Mouse (Mus musculus): ENCODE data around the gene Sit1.

Sit1 gene

GRCm38 (mm10) chr4:43483535-43484091 lies at the start of gene Sit1:
Gene Sit1 (minus strand): TSS chr4:43483734.
- DNase-seq (ENCODE audit: low spot score): no peak

- DNase-seq (ENCODE audit: low spot score): no peak
Observed at GRCm38 (mm10) chr4:43533270-43533669, 49.7 kb upstream of the Sit1 start.

GRCm38 (mm10) chr4:43530581-43530980 lies 47.0 kb upstream of the Sit1 start:
- DNase-seq (ENCODE audit: low spot score): peak; percentile 84

- DNase-seq (ENCODE audit: low spot score): no peak
Observed at GRCm38 (mm10) chr4:43530081-43530501, 46.6 kb upstream of the Sit1 start.

GRCm38 (mm10) chr4:43528487-43528886 lies 45.0 kb upstream of the Sit1 start:
- no peak for DNase-seq (ENCODE audit: low spot score)

- no peak for DNase-seq (ENCODE audit: low spot score)
Observed at GRCm38 (mm10) chr4:43527880-43528279, 44.3 kb upstream of the Sit1 start.

GRCm38 (mm10) chr4:43519956-43520355 lies 36.4 kb upstream of the Sit1 start:
- DNase-seq (ENCODE audit: low spot score): peak; percentile 89

- DNase-seq (ENCODE audit: low spot score): peak; percentile 68
Observed at GRCm38 (mm10) chr4:43519551-43519950, 36.0 kb upstream of the Sit1 start.

GRCm38 (mm10) chr4:43515764-43516708 lies 32.5 kb upstream of the Sit1 start:
- no peak for DNase-seq (ENCODE audit: low spot score)

GRCm38 (mm10) chr4:43513791-43514190 lies 30.3 kb upstream of the Sit1 start:
- no peak for DNase-seq (ENCODE audit: low spot score)

GRCm38 (mm10) chr4:43513300-43513699 lies 29.8 kb upstream of the Sit1 start:
- DNase-seq (ENCODE audit: low spot score): no peak

GRCm38 (mm10) chr4:43512653-43513052 lies 29.1 kb upstream of the Sit1 start:
- no peak for DNase-seq (ENCODE audit: low spot score)

- no peak for DNase-seq (ENCODE audit: low spot score)
Observed at GRCm38 (mm10) chr4:43511675-43512454, 28.3 kb upstream of the Sit1 start.

GRCm38 (mm10) chr4:43509109-43509508 lies 25.6 kb upstream of the Sit1 start:
- peak; percentile 45 for DNase-seq (ENCODE audit: low spot score)

GRCm38 (mm10) chr4:43508666-43508997 lies 25.1 kb upstream of the Sit1 start:
- peak; percentile 61 for DNase-seq (ENCODE audit: low spot score)

GRCm38 (mm10) chr4:43507938-43508665 lies 24.6 kb upstream of the Sit1 start:
- no peak for DNase-seq (ENCODE audit: low spot score)

- DNase-seq (ENCODE audit: low spot score): no peak
Observed at GRCm38 (mm10) chr4:43506536-43507185, 23.1 kb upstream of the Sit1 start, which contains the start of gene Car9. Gene Car9 (plus strand): TSS chr4:43506966.

- DNase-seq (ENCODE audit: low spot score): no peak
Observed at GRCm38 (mm10) chr4:43506074-43506473, 22.5 kb upstream of the Sit1 start.

GRCm38 (mm10) chr4:43504269-43504668 lies 20.7 kb upstream of the Sit1 start:
- DNase-seq (ENCODE audit: low spot score): no peak

- no peak for DNase-seq (ENCODE audit: low spot score)
Observed at GRCm38 (mm10) chr4:43503506-43503905, 20.0 kb upstream of the Sit1 start.

GRCm38 (mm10) chr4:43503041-43503440 lies 19.5 kb upstream of the Sit1 start:
- no peak for DNase-seq (ENCODE audit: low spot score)
